Mouse (Mus musculus): ENCODE measurements around the gene Fads3. TPM values are rescaled to one million over a fixed set of nuclear protein-coding genes. Genes with fewer than 3 reads are reported as not detected.

Fads3 gene
- polyA plus RNA-seq, 1 experiment from 2014 or later = 17.2 TPM

DNA sequence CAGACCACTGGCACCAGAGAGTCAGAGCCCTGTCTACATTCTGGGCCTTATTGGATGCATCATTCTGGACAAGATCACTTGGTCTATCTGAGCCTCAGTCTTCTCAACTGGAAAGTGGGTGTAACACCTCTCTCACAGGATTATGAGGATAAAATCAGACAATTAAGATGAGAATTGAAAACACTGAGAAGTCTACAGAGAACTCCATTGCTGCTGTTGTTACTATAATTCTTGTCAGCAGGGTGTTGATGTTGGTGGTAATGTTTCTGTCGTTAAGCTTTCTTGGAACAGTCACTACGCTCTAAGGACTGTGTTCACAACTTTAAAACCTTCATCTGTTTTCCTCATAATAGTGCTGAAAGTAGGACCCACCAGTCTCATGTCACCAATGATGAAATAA, 65.3 kb downstream of the Fads3 start:
- Histone ChIP-seq H3K4me3 (replicated peaks) (no peak overlapping the region), H3K9me3 (no peaks in the 10 kb centered on the region), H3K27ac (no peak overlapping the region), H3K27me3 (replicated peaks) (no peaks in the 10 kb centered on the region), H3K9ac (no peak overlapping the region), H3K4me1 (no peaks in the 10 kb centered on the region; the same call in 1 of the 2 replicates), H3K36me3 (no peaks in the 10 kb centered on the region), H3K4me2 (no peak overlapping the region)
- no peak for ATAC-seq (ENCODE audit: insufficient read depth, low FRiP score, low read depth)
- 84% methylated on average over 2 of the region's 2 CpGs for WGBS

GRCm38 (mm10) chr19:10107051-10107611, 65.8 kb downstream of the Fads3 start:
- no peak for ATAC-seq (ENCODE audit: insufficient read depth, low FRiP score, low read depth)
- Histone ChIP-seq H3K27me3 (replicated peaks) (no peaks in the 10 kb centered on the region), H3K9me3 (no peaks in the 10 kb centered on the region), H3K4me2 (no peak overlapping the region), H3K27ac (no peak overlapping the region), H3K4me1 (no peaks in the 10 kb centered on the region; the same call in 1 of the 2 replicates), H3K4me3 (replicated peaks) (no peak overlapping the region), H3K36me3 (no peaks in the 10 kb centered on the region), H3K9ac (no peak overlapping the region)
- WGBS = 80% methylated on average over 5 of the region's 5 CpGs

DNA sequence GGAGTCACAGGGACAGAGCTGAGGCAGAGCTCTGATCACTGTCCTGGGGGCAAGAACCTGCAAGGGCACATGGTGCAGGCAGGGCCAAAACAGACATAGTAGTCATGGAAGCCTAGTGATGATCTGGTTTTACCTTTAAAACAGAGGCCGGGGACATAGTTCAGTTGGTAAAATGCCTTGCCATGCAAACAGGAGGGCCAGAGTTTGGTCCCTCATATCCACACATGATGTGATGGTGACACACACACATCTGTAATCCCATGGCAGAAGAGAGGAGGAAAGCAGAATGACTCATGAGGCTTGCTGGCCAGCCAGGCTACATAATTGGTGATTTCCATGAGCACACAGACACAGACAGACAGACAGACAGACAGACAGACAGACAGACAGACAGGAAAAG, 66.8 kb downstream of the Fads3 start:
- Histone ChIP-seq H3K27me3 (replicated peaks) (no peaks in the 10 kb centered on the region), H3K36me3 (no peaks in the 10 kb centered on the region), H3K9me3 (no peaks in the 10 kb centered on the region), H3K9ac (no peak overlapping the region), H3K4me2 (no peak overlapping the region), H3K27ac (no peak overlapping the region), H3K4me3 (replicated peaks) (no peak overlapping the region), H3K4me1 (no peaks in the 10 kb centered on the region)
- WGBS = 94% methylated on average over 1 of the region's 1 CpGs
- ATAC-seq (ENCODE audit: insufficient read depth, low FRiP score, low read depth) = no peak

GRCm38 (mm10) chr19:10108666-10109065, 67.3 kb downstream of the Fads3 start:
- H3K27ac ChIP-seq = no peak overlapping the region
- no peak overlapping the region for H3K4me2 ChIP-seq
- 89% methylated on average over 2 of the region's 2 CpGs for WGBS
- H3K4me3 ChIP-seq (replicated peaks) = no peak overlapping the region
- H3K9me3 ChIP-seq = no peaks in the 10 kb centered on the region
- no peaks in the 10 kb centered on the region for H3K4me1 ChIP-seq
- no peak overlapping the region for H3K9ac ChIP-seq
- H3K36me3 ChIP-seq = no peaks in the 10 kb centered on the region
- H3K27me3 ChIP-seq (replicated peaks) = no peaks in the 10 kb centered on the region
- ATAC-seq (ENCODE audit: insufficient read depth, low FRiP score, low read depth) = no peak

Other genes starting within 250 kb of the Fads3 start
- 0.12 TPM in 1 of 2 replicates, not detected in the other for gene Scgb2a2, start 194.0 kb upstream of the Fads3 start, polyA plus RNA-seq (2015; fragmentation: Nextera tagmentation; extraction: Ambion mirVana)
- gene Incenp, start 142.0 kb upstream of the Fads3 start, polyA plus RNA-seq (2015; fragmentation: Nextera tagmentation; extraction: Ambion mirVana) = 93.9 and 95.5 TPM in 2 replicates
- gene Fth1, start 61.0 kb upstream of the Fads3 start, polyA plus RNA-seq (2015; fragmentation: Nextera tagmentation; extraction: Ambion mirVana) = 1,700 and 1,987 TPM in 2 replicates
- gene Best1, start 39.9 kb upstream of the Fads3 start, polyA plus RNA-seq (2015; fragmentation: Nextera tagmentation; extraction: Ambion mirVana) = 0.80 TPM in 2 replicates
- gene Rab3il1, start 39.9 kb upstream of the Fads3 start, polyA plus RNA-seq (2015; fragmentation: Nextera tagmentation; extraction: Ambion mirVana) = 29.8 and 40.7 TPM in 2 replicates
- gene Fads2, start 60.2 kb downstream of the Fads3 start, polyA plus RNA-seq (2015; fragmentation: Nextera tagmentation; extraction: Ambion mirVana) = 125 and 139 TPM in 2 replicates
- gene Fads1, start 141.3 kb downstream of the Fads3 start, polyA plus RNA-seq (2015; fragmentation: Nextera tagmentation; extraction: Ambion mirVana) = 111 and 122 TPM in 2 replicates
- 473 and 509 TPM in 2 replicates for gene Tmem258, start 162.4 kb downstream of the Fads3 start, polyA plus RNA-seq (2015; fragmentation: Nextera tagmentation; extraction: Ambion mirVana)
- gene Fen1, start 162.6 kb downstream of the Fads3 start, polyA plus RNA-seq (2015; fragmentation: Nextera tagmentation; extraction: Ambion mirVana) = 86.3 and 92.0 TPM in 2 replicates
- 17.5 and 17.8 TPM in 2 replicates for gene Myrf, start 199.2 kb downstream of the Fads3 start, polyA plus RNA-seq (2015; fragmentation: Nextera tagmentation; extraction: Ambion mirVana)

All from stomach, embryonic 15.5 days (tissue).